Mouse (Mus musculus) hindbrain, embryonic 11.5 days (tissue): Measurements from ENCODE around the gene Tmem159. TPM values are rescaled to one million over a fixed set of nuclear protein-coding genes. Genes with fewer than 3 reads are reported as not detected.

Experiments used
- ATAC-seq: fragments of 200-750 bp; cut with Nextera tagmentation; 2 replicates; pipeline ENCODE4 v1.8.0; 2017; ENCODE audit warnings: mild to moderate bottlenecking, moderate TSS enrichment, moderate library complexity; ENCODE audit not compliant: low FRiP score
- DNase-seq: peaks from one replicate; pipeline ENCODE4 v3.0.0-alpha.2; 2015; ENCODE audit warnings: low spot score
- H3K27ac ChIP-seq: fragments of 300-500 bp; sonication (generic); 2 replicates; pipeline ENCODE4 v1.5.1; 2014; ENCODE audit warnings: mild to moderate bottlenecking, low read depth, low read length
- H3K27me3 ChIP-seq: fragments of 300-500 bp; sonication (generic); 2 replicates; pipeline ENCODE4 v1.6.1; 2014; ENCODE audit warnings: mild to moderate bottlenecking, low read length, moderate library complexity, mixed read lengths; ENCODE audit not compliant: control insufficient read depth, insufficient read depth
- H3K36me3 ChIP-seq: fragments of 300-500 bp; sonication (generic); 2 replicates; pipeline ENCODE4 v1.6.1; 2014; ENCODE audit warnings: mild to moderate bottlenecking, low read length, moderate library complexity, mixed read lengths; ENCODE audit not compliant: control insufficient read depth, insufficient read depth
- H3K4me1 ChIP-seq: fragments of 300-500 bp; sonication (generic); replicated peaks from 2 replicates; pipeline ENCODE4 v1.6.1; 2014; ENCODE audit warnings: low read length, mixed read lengths; ENCODE audit not compliant: control insufficient read depth, insufficient read depth
- H3K4me2 ChIP-seq: fragments of 300-500 bp; sonication (generic); replicated peaks from 2 replicates; pipeline ENCODE4 v1.6.1; 2014; ENCODE audit warnings: mild to moderate bottlenecking, low read depth, low read length
- H3K4me3 ChIP-seq: fragments of 300-500 bp; sonication (generic); 2 replicates; pipeline ENCODE4 v1.5.1; 2014; ENCODE audit warnings: low read depth, low read length
- H3K9ac ChIP-seq: fragments of 300-500 bp; sonication (generic); 2 replicates; pipeline ENCODE4 v1.6.1; 2014; ENCODE audit warnings: low read depth, low read length
- H3K9me3 ChIP-seq: fragments of 300-500 bp; sonication (generic); 2 replicates; pipeline ENCODE4 v1.6.1; 2016; ENCODE audit warnings: low read length; ENCODE audit not compliant: control insufficient read depth
- WGBS: fragments of 180-500 bp; shearing (Covaris S2); extraction: QIAGEN DNeasy Blood & Tissue Kit; methylation state at CpG from one replicate; pipeline ENCODE4 v1.1.7; 2014; 5-methylcytosine and 5-hydroxymethylcytosine counted together
- polyA plus RNA-seq: library from polyadenylated mRNA; unstranded; fragments of >200 nt; fragmentation: Nextera tagmentation; extraction: Ambion mirVana; gene quantifications from 2 replicates; pipeline ENCODE4 v1.2.1, GENCODE M21; 2014

The Tmem159 gene
- polyA plus RNA-seq, 1 experiment from 2014 or later: 22.2 TPM

GRCm38 (mm10) chr7:120095180-120095579 is 7.0 kb upstream of the Tmem159 start, which contains the start of gene Dnah3:
Dnah3 (minus strand) TSS chr7:120095280.
- 84% methylated on average over 6 of the region's 6 CpGs for WGBS
- no peak for ATAC-seq

GRCm38 (mm10) chr7:120097845-120098244 is 4.3 kb upstream of the Tmem159 start:
- no peaks in the 10 kb centered on the region for H3K27me3 ChIP-seq
- DNase-seq: peak; percentile 82
- no peak overlapping the region for H3K27ac ChIP-seq
- H3K9ac ChIP-seq: no peak overlapping the region
- no peak overlapping the region for H3K4me2 ChIP-seq
- no peak overlapping the region for H3K4me3 ChIP-seq
- WGBS: 8% methylated on average over 7 of the region's 7 CpGs
- H3K4me1 ChIP-seq: no peaks in the 10 kb centered on the region; the same call in none of the 2 replicates
- H3K9me3 ChIP-seq: no peaks in the 10 kb centered on the region
- H3K36me3 ChIP-seq: no peaks in the 10 kb centered on the region
- 0 out of 2 replicates have a peak, but pooled peaks have one; percentile 38 for ATAC-seq

More at GRCm38 (mm10) chr7:120095180-120095579, 7.0 kb upstream of the Tmem159 start, which contains the start of gene Dnah3:
- H3K9me3 ChIP-seq: no peaks in the 10 kb centered on the region
- no peak for DNase-seq
- H3K36me3 ChIP-seq: no peaks in the 10 kb centered on the region
- no peak within 1 kb of the TSS for H3K27ac ChIP-seq
- no peaks in the 10 kb centered on the region for H3K4me1 ChIP-seq
- no peak within 1 kb of the TSS for H3K4me3 ChIP-seq
- no peak within 1 kb of the TSS for H3K9ac ChIP-seq
- no peaks in the 10 kb centered on the region for H3K27me3 ChIP-seq
- no peak within 1 kb of the TSS for H3K4me2 ChIP-seq

- DNase-seq (peak; percentile 77), ATAC-seq (no peak)
- Histone ChIP-seq H3K9ac (no peak overlapping the region), H3K9me3 (no peaks in the 10 kb centered on the region), H3K4me1 (no peaks in the 10 kb centered on the region; the same call in none of the 2 replicates), H3K4me3 (no peak overlapping the region), H3K27me3 (no peaks in the 10 kb centered on the region), H3K27ac (no peak overlapping the region), H3K36me3 (no peaks in the 10 kb centered on the region), H3K4me2 (no peak overlapping the region)
- WGBS: 20% methylated on average over 9 of the region's 9 CpGs
These were observed 3.8 kb upstream of the Tmem159 start for GRCm38 (mm10) chr7:120098403-120098802.

- 4% methylated on average over 25 of the region's 25 CpGs for WGBS
- peak; percentile 43 for DNase-seq
- Histone ChIP-seq H3K27ac (no peak overlapping the region), H3K36me3 (no peaks in the 10 kb centered on the region), H3K9me3 (no peaks in the 10 kb centered on the region), H3K4me1 (no peaks in the 10 kb centered on the region; the same call in none of the 2 replicates), H3K4me3 (peak overlapping the region; percentile 54), H3K27me3 (no peaks in the 10 kb centered on the region), H3K4me2 (peak overlapping the region; percentile 78), H3K9ac (peak overlapping the region; percentile 58)
- peak; percentile 39 for ATAC-seq
These were observed 940 bp downstream of the Tmem159 start for GRCm38 (mm10) chr7:120103019-120103567.

GRCm38 (mm10) chr7:120104975-120105374 is 2.8 kb downstream of the Tmem159 start:
- 57% methylated on average over 3 of the region's 3 CpGs for WGBS

GRCm38 (mm10) chr7:120106356-120106755 is 4.2 kb downstream of the Tmem159 start:
- H3K27ac ChIP-seq: no peak overlapping the region
- no peaks in the 10 kb centered on the region; the same call in none of the 2 replicates for H3K4me1 ChIP-seq
- H3K4me2 ChIP-seq: no peak overlapping the region
- no peaks in the 10 kb centered on the region for H3K27me3 ChIP-seq
- no peak overlapping the region for H3K4me3 ChIP-seq
- no peak for ATAC-seq
- no peaks in the 10 kb centered on the region for H3K36me3 ChIP-seq
- H3K9me3 ChIP-seq: no peaks in the 10 kb centered on the region
- no peak for DNase-seq
- H3K9ac ChIP-seq: no peak overlapping the region
- WGBS: 82% methylated on average over 2 of the region's 2 CpGs

More at GRCm38 (mm10) chr7:120104975-120105374, 2.8 kb downstream of the Tmem159 start:
- Histone ChIP-seq H3K27ac (no peak overlapping the region), H3K9ac (no peak overlapping the region), H3K27me3 (no peaks in the 10 kb centered on the region), H3K4me1 (no peaks in the 10 kb centered on the region; the same call in none of the 2 replicates), H3K4me2 (no peak overlapping the region), H3K36me3 (no peaks in the 10 kb centered on the region), H3K9me3 (no peaks in the 10 kb centered on the region), H3K4me3 (no peak overlapping the region)
- DNase-seq (peak; percentile 28), ATAC-seq (no peak)

- WGBS: 91% methylated on average over 5 of the region's 5 CpGs
- DNase-seq: no peak
- no peaks in the 10 kb centered on the region for H3K36me3 ChIP-seq
These were observed 7.5 kb downstream of the Tmem159 start for GRCm38 (mm10) chr7:120109676-120110075.

GRCm38 (mm10) chr7:120116976-120117375 is 14.8 kb downstream of the Tmem159 start:
- DNase-seq: no peak

More at GRCm38 (mm10) chr7:120109676-120110075, 7.5 kb downstream of the Tmem159 start:
- Histone ChIP-seq H3K27me3 (no peaks in the 10 kb centered on the region), H3K4me1 (no peaks in the 10 kb centered on the region), H3K4me3 (no peak overlapping the region), H3K9me3 (no peaks in the 10 kb centered on the region), H3K9ac (no peak overlapping the region), H3K27ac (no peak overlapping the region), H3K4me2 (no peak overlapping the region)
- ATAC-seq: no peak

GRCm38 (mm10) chr7:120117529-120117928 is 15.4 kb downstream of the Tmem159 start:
- Histone ChIP-seq H3K9ac (no peak overlapping the region), H3K4me2 (no peak overlapping the region), H3K4me3 (no peak overlapping the region), H3K27ac (no peak overlapping the region), H3K27me3 (no peaks in the 10 kb centered on the region), H3K4me1 (no peaks in the 10 kb centered on the region), H3K9me3 (no peaks in the 10 kb centered on the region), H3K36me3 (no peaks in the 10 kb centered on the region)
- 57% methylated on average over 6 of the region's 6 CpGs for WGBS
- DNase-seq (no peak), ATAC-seq (no peak)

More at GRCm38 (mm10) chr7:120116976-120117375, 14.8 kb downstream of the Tmem159 start:
- Histone ChIP-seq H3K4me3 (no peak overlapping the region), H3K9me3 (no peaks in the 10 kb centered on the region), H3K27me3 (no peaks in the 10 kb centered on the region), H3K4me2 (no peak overlapping the region), H3K36me3 (no peaks in the 10 kb centered on the region), H3K4me1 (no peaks in the 10 kb centered on the region), H3K27ac (no peak overlapping the region), H3K9ac (no peak overlapping the region)
- no peak for ATAC-seq
- WGBS: 94% methylated on average over 5 of the region's 5 CpGs
